ENCODE assay signal across 18 mouse cellular contexts in genomic region chr5:23597260-23597864, GRCm38 (mm10).
"Had no signal": no experiment of that assay in that cellular context is flagged by ENCODE, and none has a peak within 500 bp of the region (broad histone marks: within the 10 kb centered on the region; RNA-seq: fewer than 3 reads in every experiment).

No protein-coding gene starts in this region.

- DNase-seq: kidney, postnatal 4 days; left cerebral cortex, postnatal 4 days; liver, postnatal 0 days; lung, embryonic 14.5 days; right cerebral cortex, adult 18-20 months; right cerebral cortex, postnatal 14 days; right cerebral cortex, postnatal 4 days; thymus, postnatal 36 days had no signal

- ATAC-seq: midbrain, embryonic 15.5 days had no signal

- H3K4me2 ChIP-seq: limb, embryonic 12.5 days; limb, embryonic 15.5 days; liver, embryonic 11.5 days; lung, embryonic 14.5 days; midbrain, embryonic 12.5 days; midbrain, embryonic 15.5 days; neural tube, embryonic 12.5 days; neural tube, embryonic 15.5 days had no signal

- H3K9ac ChIP-seq: limb, embryonic 12.5 days; limb, embryonic 15.5 days; liver, embryonic 14.5 days; liver, postnatal 0 days; lung, embryonic 14.5 days; midbrain, embryonic 12.5 days; midbrain, embryonic 15.5 days; neural tube, embryonic 12.5 days; neural tube, embryonic 15.5 days had no signal

- H3K4me3 ChIP-seq: limb, embryonic 12.5 days; limb, embryonic 15.5 days; midbrain, embryonic 12.5 days; midbrain, embryonic 15.5 days; neural tube, embryonic 12.5 days; neural tube, embryonic 15.5 days had no signal

- H3K9me3 ChIP-seq: limb, embryonic 12.5 days; limb, embryonic 15.5 days; midbrain, embryonic 12.5 days; midbrain, embryonic 15.5 days; neural tube, embryonic 12.5 days; neural tube, embryonic 15.5 days had no signal

- H3K27ac ChIP-seq: limb, embryonic 12.5 days; liver, embryonic 14.5 days; macrophage; midbrain, embryonic 12.5 days; midbrain, embryonic 15.5 days; neural tube, embryonic 12.5 days; neural tube, embryonic 15.5 days; stomach, postnatal 0 days had no signal

- H3K36me3 ChIP-seq: limb, embryonic 12.5 days; midbrain, embryonic 15.5 days; neural tube, embryonic 12.5 days; neural tube, embryonic 15.5 days had no signal

- H3K27me3 ChIP-seq: limb, embryonic 12.5 days; limb, embryonic 15.5 days; midbrain, embryonic 12.5 days; midbrain, embryonic 15.5 days; neural tube, embryonic 12.5 days; neural tube, embryonic 15.5 days had no signal

- H3K4me1 ChIP-seq: neural tube, embryonic 12.5 days had no signal
